Mouse (Mus musculus) testis, adult 2 months (tissue): Measurements from ENCODE around the gene Sh3pxd2a. TPM values are rescaled to one million over a fixed set of nuclear protein-coding genes. Genes with fewer than 3 reads are reported as not detected.

Source experiments
- H3K27ac ChIP-seq: fragments of 200-500 bp; 2 replicates; pipeline ENCODE4 v1.5.1; 2012; ENCODE audit warnings: low read depth, low read length; ENCODE audit not compliant: control insufficient read depth, insufficient read depth
- H3K27me3 ChIP-seq: fragments of 200-500 bp; 2 replicates; pipeline ENCODE4 v1.6.1; 2012; ENCODE audit warnings: mild to moderate bottlenecking, low read length, moderate library complexity; ENCODE audit not compliant: control insufficient read depth, insufficient read depth
- H3K36me3 ChIP-seq: fragments of 200-500 bp; 2 replicates; pipeline ENCODE4 v1.6.1; 2012; ENCODE audit warnings: mild to moderate bottlenecking, low read length; ENCODE audit not compliant: control insufficient read depth, insufficient read depth
- H3K4me1 ChIP-seq: fragments of 200-500 bp; 2 replicates; pipeline ENCODE4 v1.6.1; 2012; ENCODE audit warnings: low read length; ENCODE audit not compliant: control insufficient read depth, insufficient read depth
- H3K4me3 ChIP-seq: fragments of 200-500 bp; 2 replicates; pipeline ENCODE4 v1.5.1; 2012; ENCODE audit warnings: low read depth, mild to moderate bottlenecking, low read length, moderate library complexity, mixed read lengths; ENCODE audit not compliant: control insufficient read depth
- CTCF ChIP-seq: fragments of 200-500 bp; IDR thresholded peaks from 2 replicates; pipeline ENCODE4 v1.5.1; 2012; ENCODE audit warnings: low read depth, mild to moderate bottlenecking, inconsistent platforms, low read length, moderate library complexity; ENCODE audit not compliant: control insufficient read depth, insufficient read depth, insufficient replicate concordance
- POLR2A ChIP-seq: fragments of 200-500 bp; IDR thresholded peaks from 2 replicates; pipeline ENCODE4 v1.6.1; 2012; ENCODE audit warnings: low read depth, mild to moderate bottlenecking, inconsistent platforms, low read length, moderate library complexity; ENCODE audit not compliant: control insufficient read depth
- polyA plus RNA-seq: library from polyadenylated mRNA; depleted of rRNA; stranded (reverse); fragments of >200 nt; gene quantifications from 2 replicates; pipeline ENCODE4 v1.2.3, GENCODE M21; 2012

The Sh3pxd2a gene
- polyA plus RNA-seq, 1 experiment: 1.2 TPM

- no peaks in the 10 kb centered on the region for H3K27me3 ChIP-seq
- H3K4me3 ChIP-seq: no peak overlapping the region
- no peaks in the 10 kb centered on the region; the same call in 1 of the 2 replicates for H3K4me1 ChIP-seq
- TF ChIP-seq POLR2A (no peak), CTCF (no peak)
- H3K27ac ChIP-seq: no peak overlapping the region
- H3K36me3 ChIP-seq: no peaks in the 10 kb centered on the region
Observed at GRCm38 (mm10) chr19:47410301-47410700, 53.9 kb downstream of the Sh3pxd2a start.

GRCm38 (mm10) chr19:47409142-47409541 is 55.1 kb downstream of the Sh3pxd2a start:
- no peaks in the 10 kb centered on the region for H3K4me1 ChIP-seq
- H3K36me3 ChIP-seq: no peaks in the 10 kb centered on the region
- no peak overlapping the region for H3K27ac ChIP-seq
- TF ChIP-seq POLR2A (no peak), CTCF (no peak)
- no peaks in the 10 kb centered on the region for H3K27me3 ChIP-seq
- H3K4me3 ChIP-seq: no peak overlapping the region

GRCm38 (mm10) chr19:47408656-47409055 is 55.5 kb downstream of the Sh3pxd2a start:
- Histone ChIP-seq H3K4me1 (no peaks in the 10 kb centered on the region), H3K27me3 (no peaks in the 10 kb centered on the region), H3K27ac (no peak overlapping the region), H3K4me3 (no peak overlapping the region), H3K36me3 (no peaks in the 10 kb centered on the region)
- TF ChIP-seq POLR2A: no peak
- no peak for TF ChIP-seq CTCF

GRCm38 (mm10) chr19:47407332-47407731 is 56.9 kb downstream of the Sh3pxd2a start:
- Histone ChIP-seq H3K4me3 (no peak overlapping the region), H3K36me3 (no peaks in the 10 kb centered on the region), H3K27me3 (no peaks in the 10 kb centered on the region), H3K27ac (no peak overlapping the region), H3K4me1 (no peaks in the 10 kb centered on the region; the same call in 1 of the 2 replicates)
- TF ChIP-seq CTCF (no peak), POLR2A (no peak)

- Histone ChIP-seq H3K36me3 (no peaks in the 10 kb centered on the region), H3K27ac (no peak overlapping the region), H3K4me1 (no peaks in the 10 kb centered on the region; the same call in 1 of the 2 replicates), H3K4me3 (no peak overlapping the region), H3K27me3 (no peaks in the 10 kb centered on the region)
- no peak for TF ChIP-seq POLR2A
- no peak for TF ChIP-seq CTCF
Observed at GRCm38 (mm10) chr19:47406524-47406923, 57.7 kb downstream of the Sh3pxd2a start.

GRCm38 (mm10) chr19:47405548-47405947 is 58.7 kb downstream of the Sh3pxd2a start:
- no peaks in the 10 kb centered on the region; the same call in 1 of the 2 replicates for H3K4me1 ChIP-seq

GRCm38 (mm10) chr19:47403391-47404379 is 60.5 kb downstream of the Sh3pxd2a start:
- no peak overlapping the region for H3K4me3 ChIP-seq
- H3K27me3 ChIP-seq: no peaks in the 10 kb centered on the region
- TF ChIP-seq POLR2A (no peak), CTCF (no peak)
- H3K4me1 ChIP-seq: no peaks in the 10 kb centered on the region; the same call in 1 of the 2 replicates
- no peak overlapping the region for H3K27ac ChIP-seq
- no peaks in the 10 kb centered on the region for H3K36me3 ChIP-seq

More at GRCm38 (mm10) chr19:47405548-47405947, 58.7 kb downstream of the Sh3pxd2a start:
- Histone ChIP-seq H3K4me3 (no peak overlapping the region), H3K27ac (no peak overlapping the region), H3K36me3 (no peaks in the 10 kb centered on the region), H3K27me3 (no peaks in the 10 kb centered on the region)
- TF ChIP-seq CTCF: no peak
- no peak for TF ChIP-seq POLR2A
